Mouse (Mus musculus): Measurements from ENCODE around the gene Nptx1. TPM values are rescaled to one million over a fixed set of nuclear protein-coding genes. Genes with fewer than 3 reads are reported as not detected.

The Nptx1 gene
- polyA plus RNA-seq, 1 experiment from 2014 or later, result 9.7 TPM

GRCm38 (mm10) chr11:119562286-119562685, 14.7 kb upstream of the Nptx1 start:
- peaks cover 65% of the 10 kb centered on the region for H3K4me1 ChIP-seq (replicated peaks)
- DNase-seq (ENCODE audit: low spot score), result no peak
- H3K36me3 ChIP-seq, result no peaks in the 10 kb centered on the region
- H3K27me3 ChIP-seq (ENCODE audit: insufficient read depth, poor library complexity, severe bottlenecking), result peaks cover 76% of the 10 kb centered on the region
- no peaks in the 10 kb centered on the region for H3K9me3 ChIP-seq
- no peak overlapping the region for H3K4me3 ChIP-seq
- WGBS, result 23% methylated on average over 6 of the region's 6 CpGs
- no peak overlapping the region for H3K27ac ChIP-seq

- peaks cover 53% of the 10 kb centered on the region for H3K4me1 ChIP-seq (replicated peaks)
- no peaks in the 10 kb centered on the region for H3K9me3 ChIP-seq
- H3K27me3 ChIP-seq (ENCODE audit: insufficient read depth, poor library complexity, severe bottlenecking), result peaks cover 91% of the 10 kb centered on the region
- no peaks in the 10 kb centered on the region for H3K36me3 ChIP-seq
- DNase-seq (ENCODE audit: low spot score), result peak; percentile 70
- 10% methylated on average over 9 of the region's 9 CpGs for WGBS
- H3K4me3 ChIP-seq, result peak overlapping the region; percentile 33
- peak overlapping the region; percentile 82 for H3K27ac ChIP-seq
Observed at GRCm38 (mm10) chr11:119558870-119559610, 11.5 kb upstream of the Nptx1 start.

- Histone ChIP-seq H3K36me3 (no peaks in the 10 kb centered on the region), H3K4me1 (replicated peaks) (peaks cover 48% of the 10 kb centered on the region), H3K27ac (peak overlapping the region; percentile 82), H3K9me3 (no peaks in the 10 kb centered on the region), H3K4me3 (peak overlapping the region; percentile 33), H3K27me3 (ENCODE audit: insufficient read depth, poor library complexity, severe bottlenecking) (peaks cover 91% of the 10 kb centered on the region)
- peak; percentile 60 for DNase-seq (ENCODE audit: low spot score)
- 21% methylated on average over 17 of the region's 17 CpGs for WGBS
Observed at GRCm38 (mm10) chr11:119557940-119558869, 10.7 kb upstream of the Nptx1 start.

GRCm38 (mm10) chr11:119555170-119555569, 7.6 kb upstream of the Nptx1 start:
- Histone ChIP-seq H3K27me3 (ENCODE audit: insufficient read depth, poor library complexity, severe bottlenecking) (peaks cover 93% of the 10 kb centered on the region), H3K27ac (no peak overlapping the region), H3K36me3 (no peaks in the 10 kb centered on the region), H3K4me3 (no peak overlapping the region), H3K9me3 (no peaks in the 10 kb centered on the region), H3K4me1 (replicated peaks) (peaks cover 41% of the 10 kb centered on the region)
- 85% methylated on average over 7 of the region's 7 CpGs for WGBS
- no peak for DNase-seq (ENCODE audit: low spot score)

- Histone ChIP-seq H3K27ac (no peak overlapping the region), H3K4me1 (replicated peaks) (peaks cover 40% of the 10 kb centered on the region), H3K9me3 (no peaks in the 10 kb centered on the region), H3K36me3 (no peaks in the 10 kb centered on the region), H3K4me3 (no peak overlapping the region), H3K27me3 (ENCODE audit: insufficient read depth, poor library complexity, severe bottlenecking) (peaks cover 93% of the 10 kb centered on the region)
- 83% methylated on average over 7 of the region's 7 CpGs for WGBS
- no peak for DNase-seq (ENCODE audit: low spot score)
Observed at GRCm38 (mm10) chr11:119554706-119555105, 7.2 kb upstream of the Nptx1 start.

GRCm38 (mm10) chr11:119552902-119553802, 5.6 kb upstream of the Nptx1 start:
- DNase-seq (ENCODE audit: low spot score), result no peak
- Histone ChIP-seq H3K36me3 (no peaks in the 10 kb centered on the region), H3K27ac (no peak overlapping the region), H3K4me3 (no peak overlapping the region), H3K4me1 (replicated peaks) (peaks cover 40% of the 10 kb centered on the region), H3K9me3 (no peaks in the 10 kb centered on the region), H3K27me3 (ENCODE audit: insufficient read depth, poor library complexity, severe bottlenecking) (peaks cover 99% of the 10 kb centered on the region)
- 79% methylated on average over 9 of the region's 9 CpGs for WGBS

GRCm38 (mm10) chr11:119552301-119552700, 4.7 kb upstream of the Nptx1 start:
- H3K9me3 ChIP-seq, result no peaks in the 10 kb centered on the region
- no peaks in the 10 kb centered on the region for H3K36me3 ChIP-seq
- H3K27ac ChIP-seq, result no peak overlapping the region; the same call in 1 of the 2 replicates
- 55% methylated on average over 1 of the region's 1 CpGs for WGBS
- peaks cover 100% of the 10 kb centered on the region for H3K27me3 ChIP-seq (ENCODE audit: insufficient read depth, poor library complexity, severe bottlenecking)
- no peak overlapping the region for H3K4me3 ChIP-seq
- DNase-seq (ENCODE audit: low spot score), result no peak
- H3K4me1 ChIP-seq (replicated peaks), result peaks cover 40% of the 10 kb centered on the region

GRCm38 (mm10) chr11:119551468-119551867, 3.9 kb upstream of the Nptx1 start:
- WGBS, result 50% methylated on average over 3 of the region's 3 CpGs
- Histone ChIP-seq H3K4me1 (replicated peaks) (peaks cover 44% of the 10 kb centered on the region), H3K27ac (no peak overlapping the region), H3K4me3 (no peak overlapping the region), H3K9me3 (no peaks in the 10 kb centered on the region), H3K36me3 (no peaks in the 10 kb centered on the region), H3K27me3 (ENCODE audit: insufficient read depth, poor library complexity, severe bottlenecking) (peaks cover 100% of the 10 kb centered on the region)
- no peak for DNase-seq (ENCODE audit: low spot score)

- Histone ChIP-seq H3K36me3 (no peaks in the 10 kb centered on the region), H3K27me3 (ENCODE audit: insufficient read depth, poor library complexity, severe bottlenecking) (peaks cover 100% of the 10 kb centered on the region), H3K27ac (no peak overlapping the region), H3K4me1 (replicated peaks) (peaks cover 45% of the 10 kb centered on the region), H3K4me3 (no peak overlapping the region), H3K9me3 (no peaks in the 10 kb centered on the region)
- DNase-seq (ENCODE audit: low spot score), result no peak
- 52% methylated on average over 10 of the region's 10 CpGs for WGBS
Observed at GRCm38 (mm10) chr11:119550546-119551335, 3.2 kb upstream of the Nptx1 start.

GRCm38 (mm10) chr11:119549371-119549811, 1.8 kb upstream of the Nptx1 start:
- H3K4me1 ChIP-seq (replicated peaks), result peaks cover 57% of the 10 kb centered on the region
- no peaks in the 10 kb centered on the region for H3K9me3 ChIP-seq
- H3K27ac ChIP-seq, result peak overlapping the region; percentile 77
- DNase-seq (ENCODE audit: low spot score), result no peak
- under 1% methylated on average over 43 of the region's 43 CpGs for WGBS
- H3K36me3 ChIP-seq, result no peaks in the 10 kb centered on the region
- H3K4me3 ChIP-seq, result peak overlapping the region; percentile 71
- H3K27me3 ChIP-seq (ENCODE audit: insufficient read depth, poor library complexity, severe bottlenecking), result peaks cover 100% of the 10 kb centered on the region

GRCm38 (mm10) chr11:119548741-119549370, 1.3 kb upstream of the Nptx1 start:
- Histone ChIP-seq H3K4me1 (replicated peaks) (peaks cover 59% of the 10 kb centered on the region), H3K27me3 (ENCODE audit: insufficient read depth, poor library complexity, severe bottlenecking) (peaks cover 100% of the 10 kb centered on the region), H3K9me3 (no peaks in the 10 kb centered on the region), H3K4me3 (peak overlapping the region; percentile 71), H3K27ac (peak overlapping the region; percentile 77), H3K36me3 (no peaks in the 10 kb centered on the region)
- DNase-seq (ENCODE audit: low spot score), result peak; percentile 35
- 1% methylated on average over 37 of the region's 37 CpGs for WGBS

Data from hindbrain, embryonic 10.5 days (tissue).